Mouse (Mus musculus) left cerebral cortex, adult 8-10 months (tissue): ENCODE measurements at regions not wholly inside any gene's neighbourhood (a gene's known extent, or its start where the extent isn't known, plus 50 kb on each side); places are given as distances from the start of the nearest gene placed in this dataset.

Experiments used
- DNase-seq, 2 experiments: peaks; one replicate each; pipeline ENCODE4 v3.0.0; 2022; ENCODE audit warnings: low spot score in 2 of 2

- no peak for DNase-seq
Measured at GRCm38 (mm10) chr14:71231223-71231815, 631.7 kb upstream of the Fam160b2 start.

- peak in 1 of 2 experiments; percentile 26 for DNase-seq
Measured at GRCm38 (mm10) chr14:71230484-71231188, 631.0 kb upstream of the Fam160b2 start.

- no peak for DNase-seq
Measured at GRCm38 (mm10) chr14:71229955-71230354, 630.3 kb upstream of the Fam160b2 start.

- DNase-seq = no peak
Measured at GRCm38 (mm10) chr14:71228894-71229446, 629.3 kb upstream of the Fam160b2 start.

- DNase-seq = no peak
Measured at GRCm38 (mm10) chr14:71217041-71217440, 617.4 kb upstream of the Fam160b2 start.

GRCm38 (mm10) chr14:71211359-71211978 is 611.8 kb upstream of the Fam160b2 start:
- no peak for DNase-seq

GRCm38 (mm10) chr14:71203459-71203858 is 603.8 kb upstream of the Fam160b2 start:
- DNase-seq = no peak

GRCm38 (mm10) chr14:71200917-71201316 is 601.3 kb upstream of the Fam160b2 start:
- DNase-seq = no peak

GRCm38 (mm10) chr14:71199178-71199879 is 599.7 kb upstream of the Fam160b2 start:
- DNase-seq = no peak

- DNase-seq = no peak
Measured at GRCm38 (mm10) chr14:71194219-71194618, 594.6 kb upstream of the Fam160b2 start.

GRCm38 (mm10) chr14:71192486-71192885 is 592.9 kb upstream of the Fam160b2 start:
- DNase-seq = no peak

- no peak for DNase-seq
Measured at GRCm38 (mm10) chr14:71189360-71189759, 589.7 kb upstream of the Fam160b2 start.

GRCm38 (mm10) chr14:71177341-71177740 is 577.7 kb upstream of the Fam160b2 start:
- no peak for DNase-seq

- DNase-seq = no peak
Measured at GRCm38 (mm10) chr14:71174175-71174574, 574.5 kb upstream of the Fam160b2 start.

- no peak for DNase-seq
Measured at GRCm38 (mm10) chr14:71159556-71159955, 559.9 kb upstream of the Fam160b2 start.

- no peak for DNase-seq
Measured at GRCm38 (mm10) chr14:71142465-71142864, 542.8 kb upstream of the Fam160b2 start.

- DNase-seq = no peak
Measured at GRCm38 (mm10) chr14:71129771-71130211, 530.2 kb upstream of the Fam160b2 start.

- DNase-seq = peak; percentile 6 to 50
Measured at GRCm38 (mm10) chr14:71128495-71128894, 528.9 kb upstream of the Fam160b2 start.

GRCm38 (mm10) chr14:71118681-71119080 is 519.0 kb upstream of the Fam160b2 start:
- DNase-seq = no peak

GRCm38 (mm10) chr14:71115798-71116432 is 516.3 kb upstream of the Fam160b2 start:
- no peak for DNase-seq
